Mouse (Mus musculus): Measurements from ENCODE around the gene Zfand3.

Gene Zfand3

GRCm38 (mm10) chr17:30051523-30052346 is 47.2 kb downstream of the Zfand3 start:
- peak; percentile 18 for DNase-seq (ENCODE audit: extremely low read depth, low read depth)

- no peak for DNase-seq (ENCODE audit: extremely low read depth, low read depth)
Observed at GRCm38 (mm10) chr17:30052347-30052742, 47.8 kb downstream of the Zfand3 start.

DNA sequence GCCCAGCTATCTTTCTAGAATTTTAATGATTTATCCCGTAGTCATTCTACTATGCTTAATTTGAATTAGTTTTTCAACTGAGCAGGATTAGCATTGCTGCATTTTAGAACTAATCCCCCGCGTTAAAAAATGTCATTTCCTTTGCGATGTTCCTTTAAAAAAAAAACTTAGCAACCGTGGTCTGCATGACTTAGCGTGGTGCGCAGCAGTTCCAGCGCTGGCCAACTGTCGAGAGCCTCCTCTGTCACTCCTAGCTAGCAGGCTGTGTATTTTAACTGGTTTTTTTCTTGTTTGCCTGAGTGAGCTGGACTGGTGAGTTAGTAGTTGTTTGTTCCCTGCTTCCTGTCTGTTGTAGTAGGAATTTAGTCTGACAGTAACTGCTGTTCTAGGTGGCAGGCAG is 48.9 kb downstream of the Zfand3 start:
- DNase-seq (ENCODE audit: extremely low read depth, low read depth): no peak

DNA sequence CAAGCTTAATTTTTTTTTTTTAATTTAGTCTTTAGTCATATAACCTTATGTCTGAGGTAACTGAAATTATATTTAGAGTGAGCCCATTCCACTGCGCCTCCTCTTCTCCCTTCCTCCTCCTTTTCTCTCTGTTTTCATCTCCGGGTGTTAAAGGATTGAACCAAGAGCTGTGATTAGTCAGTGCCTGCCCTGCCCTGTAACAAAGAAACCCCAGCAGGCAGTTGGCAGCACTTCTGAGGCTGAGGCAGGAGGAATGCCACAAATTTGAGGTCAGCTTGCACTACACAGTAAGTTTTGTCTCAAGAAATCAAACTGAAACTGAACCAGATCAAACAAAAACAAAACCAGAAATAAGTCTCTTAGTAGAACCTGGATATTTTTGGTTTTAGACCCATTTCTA is 49.3 kb downstream of the Zfand3 start:
- DNase-seq (ENCODE audit: extremely low read depth, low read depth): no peak

DNA sequence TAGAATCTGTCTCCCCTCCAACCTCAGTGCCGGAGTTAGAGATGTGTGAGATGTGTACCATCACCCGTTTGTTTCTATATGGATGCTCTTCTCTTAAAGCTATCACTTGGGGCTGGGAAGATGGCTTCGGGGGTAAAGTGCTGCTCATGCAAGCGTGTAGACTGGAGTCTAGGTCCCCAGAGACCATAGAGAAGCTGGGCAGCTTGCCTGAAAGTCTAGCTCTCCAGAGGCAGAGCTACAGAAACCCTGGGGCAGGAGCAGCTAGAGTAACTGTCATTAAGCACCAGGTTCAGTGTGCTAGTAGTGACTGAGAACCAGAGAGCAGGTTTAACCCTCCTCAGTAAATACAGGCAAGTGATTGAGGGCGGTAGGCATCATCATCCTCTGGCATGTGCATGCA is 51.7 kb downstream of the Zfand3 start:
- DNase-seq (ENCODE audit: extremely low read depth, low read depth): no peak

DNA sequence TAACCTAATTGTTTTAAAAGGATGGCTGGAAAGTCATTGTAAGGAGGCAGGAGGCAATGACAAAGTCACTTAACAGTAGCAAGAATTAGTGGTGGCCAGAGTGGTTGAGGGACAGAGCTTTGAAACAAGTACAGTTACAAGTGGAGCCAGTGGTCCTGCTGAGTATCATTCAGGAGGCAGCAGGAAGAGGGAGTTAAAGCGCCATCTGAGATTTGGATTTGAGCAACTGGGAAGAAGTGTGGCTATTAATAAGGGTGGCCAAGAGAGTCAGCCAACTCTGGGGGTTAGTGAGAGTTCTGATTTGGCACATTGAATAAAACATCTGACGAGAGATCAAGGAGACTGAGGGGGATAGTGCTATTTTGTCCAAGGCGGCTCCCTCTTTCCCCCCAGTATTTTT is 54.1 kb downstream of the Zfand3 start:
- no peak for DNase-seq (ENCODE audit: extremely low read depth, low read depth)

- no peak for DNase-seq (ENCODE audit: extremely low read depth, low read depth)
Observed at GRCm38 (mm10) chr17:30059066-30059465, 54.5 kb downstream of the Zfand3 start.

DNA sequence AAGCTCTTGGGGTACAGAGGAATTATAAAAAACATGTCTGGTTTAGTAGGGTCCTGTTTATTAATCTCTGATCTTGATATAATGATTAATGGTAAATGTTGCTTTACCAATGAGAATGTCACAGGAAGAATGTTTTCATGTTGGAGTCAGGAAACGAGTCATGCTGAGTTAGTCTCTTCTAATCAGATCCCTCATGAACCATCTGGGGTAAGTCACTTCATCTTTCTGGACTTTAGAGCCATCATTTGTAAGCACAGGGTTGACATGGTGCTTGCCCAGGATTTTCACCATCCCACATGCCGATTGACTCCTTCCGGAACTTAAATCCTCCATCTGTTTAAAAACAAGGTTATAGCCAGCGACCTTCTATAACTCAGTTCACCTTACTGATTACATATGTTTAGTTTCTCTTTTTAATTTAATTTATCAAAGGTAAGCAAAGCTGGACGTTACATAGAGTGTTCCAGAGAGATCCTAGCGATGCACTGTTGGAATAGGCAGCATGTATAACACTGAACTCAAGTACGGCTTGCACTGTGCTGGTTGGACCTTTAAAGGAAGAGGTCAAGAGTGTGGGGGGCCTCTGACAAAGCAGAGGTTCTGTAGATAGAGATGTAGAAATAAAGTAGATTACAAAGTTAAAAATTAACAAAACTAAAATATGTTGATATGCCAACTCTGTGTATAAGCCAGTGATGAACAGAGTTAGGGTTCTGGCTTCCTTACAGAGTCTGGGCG is 56.7 kb downstream of the Zfand3 start:
- DNase-seq (ENCODE audit: extremely low read depth, low read depth): no peak

- no peak for DNase-seq (ENCODE audit: extremely low read depth, low read depth)
Observed at GRCm38 (mm10) chr17:30063849-30064248, 59.3 kb downstream of the Zfand3 start.

- no peak for DNase-seq (ENCODE audit: extremely low read depth, low read depth)
Observed at GRCm38 (mm10) chr17:30064746-30065145, 60.2 kb downstream of the Zfand3 start.

- no peak for DNase-seq (ENCODE audit: extremely low read depth, low read depth)
Observed at GRCm38 (mm10) chr17:30069776-30070175, 65.2 kb downstream of the Zfand3 start.

GRCm38 (mm10) chr17:30070631-30071030 is 66.1 kb downstream of the Zfand3 start:
- DNase-seq (ENCODE audit: extremely low read depth, low read depth): no peak

DNA sequence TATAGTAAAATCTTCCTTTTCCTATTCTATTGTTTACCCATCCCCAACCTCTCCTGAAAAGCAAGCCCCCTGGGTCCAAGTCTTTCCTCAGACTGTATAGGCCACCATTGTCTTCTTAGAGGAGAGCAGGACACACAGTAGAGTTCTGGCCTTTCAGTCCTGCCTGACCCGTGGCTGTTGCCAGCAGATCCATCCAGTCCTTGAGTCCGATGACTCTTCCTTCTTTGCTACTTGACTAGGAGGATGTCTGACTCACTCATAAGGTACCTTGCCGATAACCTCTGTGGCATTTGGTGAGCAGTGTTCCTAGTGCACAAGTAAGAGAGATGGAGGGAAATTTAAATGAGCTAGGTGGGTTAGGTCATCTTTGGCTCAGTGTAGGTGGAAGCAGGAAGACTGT is 68.1 kb downstream of the Zfand3 start:
- no peak for DNase-seq (ENCODE audit: extremely low read depth, low read depth)

DNA sequence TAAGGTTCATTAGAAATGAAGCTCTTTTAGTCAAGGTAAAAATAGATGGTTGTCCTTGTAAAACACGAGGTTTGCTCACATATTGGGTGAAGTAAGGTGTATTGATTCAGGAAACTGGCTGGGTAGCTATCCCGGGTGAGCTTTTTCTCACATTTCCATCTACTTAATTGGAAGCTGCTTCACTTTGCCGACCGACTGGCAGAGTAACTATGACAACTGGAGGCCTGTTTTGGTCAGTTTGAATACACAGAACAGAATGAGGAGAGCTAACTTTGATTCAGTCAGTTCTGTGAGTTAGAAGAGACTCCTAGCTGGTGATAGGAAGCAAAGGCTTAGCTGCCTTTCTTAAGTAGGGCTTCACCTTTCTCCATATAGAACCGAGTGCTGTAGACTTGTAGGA is 71.4 kb downstream of the Zfand3 start:
- no peak for DNase-seq (ENCODE audit: extremely low read depth, low read depth)

DNA sequence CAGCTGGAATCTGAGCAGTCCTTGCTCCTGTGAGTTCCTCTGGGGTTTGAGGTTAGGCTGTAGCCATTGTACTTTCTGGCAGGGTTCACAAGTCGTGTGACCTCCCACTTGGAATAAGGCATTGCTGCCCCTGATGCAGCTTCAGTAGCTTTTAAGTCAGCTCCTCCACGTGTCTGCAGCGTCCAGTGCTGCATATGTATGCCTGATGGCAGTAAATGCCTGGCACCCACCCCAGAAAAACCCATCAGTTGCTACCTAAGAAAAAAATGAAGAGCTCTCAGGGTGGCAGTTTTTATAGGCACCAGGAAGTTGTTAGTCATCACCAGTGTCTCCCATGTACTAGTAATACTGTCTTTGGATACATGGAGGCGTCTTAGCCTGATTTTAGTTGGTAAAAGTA is 79.5 kb downstream of the Zfand3 start:
- no peak for DNase-seq (ENCODE audit: extremely low read depth, low read depth)

GRCm38 (mm10) chr17:30086695-30087094 is 82.2 kb downstream of the Zfand3 start:
- no peak for DNase-seq (ENCODE audit: extremely low read depth, low read depth)

GRCm38 (mm10) chr17:30088431-30088830 is 83.9 kb downstream of the Zfand3 start:
- no peak for DNase-seq (ENCODE audit: extremely low read depth, low read depth)

DNA sequence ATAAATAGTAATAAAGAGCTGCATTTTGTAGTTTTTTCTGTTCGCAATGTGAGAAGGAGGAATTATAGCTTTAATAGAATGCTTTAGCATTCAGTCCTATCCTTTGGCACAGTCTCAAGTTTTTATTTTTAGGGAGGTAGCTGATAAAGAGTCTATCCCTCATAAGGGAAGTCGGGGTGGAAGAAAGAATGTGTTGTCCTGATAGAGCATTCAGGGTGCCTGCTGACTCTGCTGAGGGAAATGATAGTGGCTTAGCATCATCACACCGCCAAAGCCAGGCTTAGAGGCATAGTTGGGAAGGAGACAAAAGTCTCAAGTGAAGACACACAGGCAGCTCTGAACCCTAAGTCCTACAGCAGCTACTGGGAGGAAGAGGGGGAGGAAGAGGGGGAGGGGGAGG is 85.9 kb downstream of the Zfand3 start:
- DNase-seq (ENCODE audit: extremely low read depth, low read depth): peak; percentile 91

GRCm38 (mm10) chr17:30093148-30093749 is 88.7 kb downstream of the Zfand3 start:
- no peak for DNase-seq (ENCODE audit: extremely low read depth, low read depth)

- no peak for DNase-seq (ENCODE audit: extremely low read depth, low read depth)
Observed at GRCm38 (mm10) chr17:30097156-30097555, 92.6 kb downstream of the Zfand3 start.

DNA sequence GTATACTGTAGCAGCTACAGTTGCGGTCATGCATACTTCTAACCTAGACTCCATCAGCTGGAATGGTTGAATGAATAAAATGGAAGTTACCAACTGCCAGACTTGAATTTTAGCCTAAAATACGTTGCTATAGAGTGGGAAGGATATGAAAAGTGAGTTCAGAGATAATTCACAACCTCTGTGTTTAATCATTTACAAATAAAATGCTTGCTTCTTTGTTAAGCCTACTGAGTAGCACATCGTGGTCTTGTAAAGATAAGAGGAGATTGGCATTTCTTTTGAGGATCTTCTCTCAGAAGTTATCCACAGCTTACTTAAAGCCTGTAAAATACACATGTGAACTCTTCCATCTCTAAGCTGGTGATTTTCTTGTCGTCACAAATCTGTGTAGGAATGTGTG is 93.1 kb downstream of the Zfand3 start:
- no peak for DNase-seq (ENCODE audit: extremely low read depth, low read depth)

- no peak for DNase-seq (ENCODE audit: extremely low read depth, low read depth)
Observed at GRCm38 (mm10) chr17:30099670-30100069, 95.1 kb downstream of the Zfand3 start.

All from MEL-GATA-1-ER (cell line).